Mouse (Mus musculus) midbrain, embryonic 15.5 days (tissue): ENCODE measurements around the gene Crocc. TPM values are rescaled to one million over a fixed set of nuclear protein-coding genes. Genes with fewer than 3 reads are reported as not detected.

Source experiments
- ATAC-seq: fragments of 200-750 bp; cut with Nextera tagmentation; replicated peaks from 2 replicates; pipeline ENCODE4 v1.8.0; 2017; ENCODE audit warnings: moderate TSS enrichment
- H3K27ac ChIP-seq: fragments of 300-500 bp; sonication (generic); 2 replicates; pipeline ENCODE4 v1.5.1; 2015; ENCODE audit warnings: mild to moderate bottlenecking, inconsistent platforms
- H3K27me3 ChIP-seq: fragments of 300-500 bp; sonication (generic); replicated peaks from 2 replicates; pipeline ENCODE4 v1.6.1; 2015; ENCODE audit warnings: inconsistent platforms
- H3K36me3 ChIP-seq: fragments of 300-500 bp; sonication (generic); replicated peaks from 2 replicates; pipeline ENCODE4 v1.6.1; 2015; ENCODE audit warnings: inconsistent platforms
- H3K4me1 ChIP-seq: fragments of 300-500 bp; sonication (generic); 2 replicates; pipeline ENCODE4 v1.6.1; 2015; ENCODE audit warnings: inconsistent platforms
- H3K4me2 ChIP-seq: fragments of 300-500 bp; sonication (generic); 2 replicates; pipeline ENCODE4 v1.6.1; 2015; ENCODE audit warnings: inconsistent platforms, mild to moderate bottlenecking, moderate library complexity
- H3K4me3 ChIP-seq: fragments of 300-500 bp; sonication (generic); 2 replicates; pipeline ENCODE4 v1.5.1; 2015; ENCODE audit warnings: mild to moderate bottlenecking, inconsistent platforms
- H3K9ac ChIP-seq: fragments of 300-500 bp; sonication (generic); 2 replicates; pipeline ENCODE4 v1.6.1; 2015; ENCODE audit warnings: mild to moderate bottlenecking, inconsistent platforms
- H3K9me3 ChIP-seq: fragments of 300-500 bp; sonication (generic); 2 replicates; pipeline ENCODE4 v1.6.1; 2016; ENCODE audit warnings: inconsistent platforms
- WGBS: fragments of 180-500 bp; shearing (Covaris S2); methylation state at CpG from one replicate; pipeline ENCODE4 v1.1.7; 2015; ENCODE audit warnings: mixed read lengths; 5-methylcytosine and 5-hydroxymethylcytosine counted together
- polyA plus RNA-seq: library from polyadenylated mRNA; unstranded; fragments of >200 nt; fragmentation: Nextera tagmentation; extraction: Ambion mirVana; gene quantifications from 2 replicates; pipeline ENCODE4 v1.2.1, GENCODE M21; 2015

Crocc gene
- 7.0 and 8.9 TPM in 2 replicates for polyA plus RNA-seq

- under 1% methylated on average over 77 of the region's 77 CpGs for WGBS
- Histone ChIP-seq H3K9me3 (no peaks in the 10 kb centered on the region), H3K27ac (peak within 1 kb of the TSS; percentile 93), H3K27me3 (no peaks in the 10 kb centered on the region), H3K4me3 (peak within 1 kb of the TSS; percentile 58), H3K36me3 (peaks cover 2% of the 10 kb centered on the region; the same call in 1 of the 2 replicates), H3K4me2 (peak within 1 kb of the TSS; percentile 77), H3K9ac (peak within 1 kb of the TSS; percentile 74), H3K4me1 (peaks cover 21% of the 10 kb centered on the region)
- ATAC-seq: peak; percentile 94
Observed at GRCm38 (mm10) chr4:141060426-141061301, at the start of gene Crocc. Gene Crocc (minus strand): TSS chr4:141060550.

GRCm38 (mm10) chr4:141108196-141108732, 47.9 kb upstream of the Crocc start:
- H3K27ac ChIP-seq: no peak overlapping the region
- H3K4me2 ChIP-seq: no peak overlapping the region
- H3K9me3 ChIP-seq: no peaks in the 10 kb centered on the region
- no peak for ATAC-seq
- no peak overlapping the region for H3K9ac ChIP-seq
- no peaks in the 10 kb centered on the region for H3K27me3 ChIP-seq
- H3K4me3 ChIP-seq: no peak overlapping the region
- H3K4me1 ChIP-seq: no peaks in the 10 kb centered on the region
- WGBS: 65% methylated on average over 10 of the region's 10 CpGs
- H3K36me3 ChIP-seq: no peaks in the 10 kb centered on the region

GRCm38 (mm10) chr4:141106526-141107183, 46.3 kb upstream of the Crocc start:
- Histone ChIP-seq H3K9ac (no peak overlapping the region), H3K27me3 (no peaks in the 10 kb centered on the region), H3K4me3 (no peak overlapping the region), H3K4me2 (no peak overlapping the region), H3K27ac (no peak overlapping the region), H3K4me1 (no peaks in the 10 kb centered on the region), H3K9me3 (no peaks in the 10 kb centered on the region), H3K36me3 (no peaks in the 10 kb centered on the region)
- no peak for ATAC-seq
- WGBS: 82% methylated on average over 16 of the region's 16 CpGs

- no peaks in the 10 kb centered on the region for H3K4me1 ChIP-seq
- no peak overlapping the region for H3K27ac ChIP-seq
- no peaks in the 10 kb centered on the region for H3K36me3 ChIP-seq
- H3K9me3 ChIP-seq: no peaks in the 10 kb centered on the region
- H3K4me2 ChIP-seq: no peak overlapping the region
- no peak for ATAC-seq
- 67% methylated on average over 6 of the region's 6 CpGs for WGBS
- H3K27me3 ChIP-seq: no peaks in the 10 kb centered on the region
- H3K9ac ChIP-seq: no peak overlapping the region
- H3K4me3 ChIP-seq: no peak overlapping the region
Observed at GRCm38 (mm10) chr4:141101855-141102254, 41.5 kb upstream of the Crocc start.

GRCm38 (mm10) chr4:141101291-141101690, 40.9 kb upstream of the Crocc start:
- Histone ChIP-seq H3K27ac (no peak overlapping the region), H3K4me1 (no peaks in the 10 kb centered on the region), H3K4me3 (no peak overlapping the region), H3K36me3 (no peaks in the 10 kb centered on the region), H3K9me3 (no peaks in the 10 kb centered on the region), H3K4me2 (no peak overlapping the region), H3K27me3 (no peaks in the 10 kb centered on the region), H3K9ac (no peak overlapping the region)
- 93% methylated on average over 9 of the region's 9 CpGs for WGBS
- ATAC-seq: no peak

GRCm38 (mm10) chr4:141099956-141100355, 39.6 kb upstream of the Crocc start:
- H3K9ac ChIP-seq: no peak overlapping the region
- H3K27me3 ChIP-seq: no peaks in the 10 kb centered on the region
- 78% methylated on average over 5 of the region's 5 CpGs for WGBS
- no peaks in the 10 kb centered on the region for H3K9me3 ChIP-seq
- no peak overlapping the region for H3K4me3 ChIP-seq
- no peak overlapping the region for H3K4me2 ChIP-seq
- ATAC-seq: no peak
- no peaks in the 10 kb centered on the region for H3K36me3 ChIP-seq
- H3K27ac ChIP-seq: no peak overlapping the region
- no peaks in the 10 kb centered on the region for H3K4me1 ChIP-seq

- ATAC-seq: no peak
Observed at GRCm38 (mm10) chr4:141098935-141099334, 38.6 kb upstream of the Crocc start.

GRCm38 (mm10) chr4:141096710-141097109, 36.4 kb upstream of the Crocc start:
- Histone ChIP-seq H3K9ac (no peak overlapping the region), H3K27me3 (no peaks in the 10 kb centered on the region), H3K36me3 (no peaks in the 10 kb centered on the region), H3K4me1 (no peaks in the 10 kb centered on the region), H3K27ac (no peak overlapping the region), H3K4me2 (no peak overlapping the region), H3K4me3 (no peak overlapping the region), H3K9me3 (no peaks in the 10 kb centered on the region)
- no peak for ATAC-seq
- WGBS: 16% methylated on average over 9 of the region's 9 CpGs

More at GRCm38 (mm10) chr4:141098935-141099334, 38.6 kb upstream of the Crocc start:
- H3K27ac ChIP-seq: no peak overlapping the region
- no peaks in the 10 kb centered on the region for H3K36me3 ChIP-seq
- 87% methylated on average over 4 of the region's 4 CpGs for WGBS
- no peak overlapping the region for H3K9ac ChIP-seq
- no peak overlapping the region for H3K4me2 ChIP-seq
- H3K9me3 ChIP-seq: no peaks in the 10 kb centered on the region
- no peaks in the 10 kb centered on the region for H3K27me3 ChIP-seq
- no peak overlapping the region for H3K4me3 ChIP-seq
- no peaks in the 10 kb centered on the region for H3K4me1 ChIP-seq

GRCm38 (mm10) chr4:141095016-141095415, 34.7 kb upstream of the Crocc start:
- no peak for ATAC-seq
- Histone ChIP-seq H3K4me1 (no peaks in the 10 kb centered on the region), H3K27me3 (no peaks in the 10 kb centered on the region), H3K9me3 (no peaks in the 10 kb centered on the region), H3K4me3 (no peak overlapping the region), H3K4me2 (no peak overlapping the region), H3K27ac (no peak overlapping the region), H3K36me3 (no peaks in the 10 kb centered on the region), H3K9ac (no peak overlapping the region)
- 81% methylated on average over 10 of the region's 10 CpGs for WGBS

- H3K27ac ChIP-seq: no peak overlapping the region
Observed at GRCm38 (mm10) chr4:141088714-141089113, 28.4 kb upstream of the Crocc start.

GRCm38 (mm10) chr4:141088033-141088432, 27.7 kb upstream of the Crocc start, which contains the start of gene Spata21:
Gene Spata21 (plus strand): TSS chr4:141088333.
- Histone ChIP-seq H3K36me3 (no peaks in the 10 kb centered on the region), H3K27ac (no peak within 1 kb of the TSS), H3K9ac (no peak within 1 kb of the TSS), H3K4me3 (no peak within 1 kb of the TSS), H3K9me3 (no peaks in the 10 kb centered on the region), H3K4me2 (no peak within 1 kb of the TSS), H3K4me1 (no peaks in the 10 kb centered on the region), H3K27me3 (no peaks in the 10 kb centered on the region)
- ATAC-seq: no peak
- 79% methylated on average over 6 of the region's 6 CpGs for WGBS

More at GRCm38 (mm10) chr4:141088714-141089113, 28.4 kb upstream of the Crocc start:
- H3K36me3 ChIP-seq: no peaks in the 10 kb centered on the region
- 73% methylated on average over 9 of the region's 9 CpGs for WGBS
- no peaks in the 10 kb centered on the region for H3K9me3 ChIP-seq
- H3K9ac ChIP-seq: no peak overlapping the region
- no peaks in the 10 kb centered on the region for H3K4me1 ChIP-seq
- no peaks in the 10 kb centered on the region for H3K27me3 ChIP-seq
- H3K4me2 ChIP-seq: no peak overlapping the region
- ATAC-seq: no peak
- no peak overlapping the region for H3K4me3 ChIP-seq

- H3K4me3 ChIP-seq: no peak overlapping the region
- no peaks in the 10 kb centered on the region for H3K36me3 ChIP-seq
- H3K27ac ChIP-seq: no peak overlapping the region
- H3K4me2 ChIP-seq: no peak overlapping the region
- WGBS: 84% methylated on average over 10 of the region's 10 CpGs
- no peaks in the 10 kb centered on the region for H3K27me3 ChIP-seq
- H3K9ac ChIP-seq: no peak overlapping the region
- H3K9me3 ChIP-seq: no peaks in the 10 kb centered on the region
- ATAC-seq: no peak
- H3K4me1 ChIP-seq: no peaks in the 10 kb centered on the region
Observed at GRCm38 (mm10) chr4:141086862-141087261, 26.5 kb upstream of the Crocc start.
